Mouse (Mus musculus) E14TG2a.4 (cell line): ENCODE data around the gene Krt31.

Experiments
- CTCF ChIP-seq: conservative IDR thresholded peaks from 2 replicates; pipeline ENCODE4 v1.5.1; 2014; ENCODE audit warnings: low read length
- NANOG ChIP-seq: IDR thresholded peaks from 2 replicates; pipeline ENCODE4 v1.6.1; 2014; ENCODE audit warnings: borderline replicate concordance, low read length, mixed read lengths
- POU5F1 ChIP-seq: IDR thresholded peaks from 2 replicates; pipeline ENCODE4 v1.6.1; 2014; ENCODE audit warnings: low read length, borderline replicate concordance

DNA sequence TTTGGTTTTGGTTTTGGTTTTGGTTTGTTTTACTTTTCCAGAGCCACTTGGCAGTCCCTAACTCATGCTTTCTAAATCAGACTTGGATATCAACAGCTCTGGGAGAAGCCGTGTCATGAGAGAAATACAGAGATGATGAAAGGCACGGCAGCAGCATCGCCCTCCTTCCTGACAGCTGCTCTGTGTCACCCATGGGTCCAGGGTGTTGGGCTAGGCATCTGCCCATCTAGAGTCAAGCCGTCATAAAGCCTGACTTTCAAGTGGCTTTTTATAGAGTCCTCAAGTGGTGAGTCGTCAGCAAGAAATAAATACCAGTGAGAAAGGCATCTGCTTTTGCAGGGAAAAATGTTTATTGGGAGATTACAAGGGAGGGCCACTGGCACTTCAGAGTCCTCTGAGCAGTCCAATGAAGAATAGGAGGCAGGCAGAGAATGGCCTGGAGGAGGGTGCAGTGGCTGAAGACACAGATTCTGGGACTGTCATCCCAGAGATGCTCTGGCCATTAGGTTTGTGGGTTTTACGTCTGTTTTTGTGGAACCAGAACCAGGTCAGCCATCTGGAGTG is 4.0 kb downstream of the Krt31 start:
- TF ChIP-seq CTCF, result no peak
- TF ChIP-seq NANOG, result no peak
- TF ChIP-seq POU5F1, result no peak
